Mouse (Mus musculus) regulatory T cell (primary cell): ENCODE measurements at regions not wholly inside any gene's neighbourhood (a gene's known extent, or its start where the extent isn't known, plus 50 kb on each side); places are given as distances from the start of the nearest gene placed in this dataset.
"Not testable (repeated sequence)": the region's sequence is repeated elsewhere in the genome, so short reads cannot be mapped to it uniquely, and the experiment has no call there.

Experiments
- in situ Hi-C: fragments of 300-600 bp; cut with MboI, MseI; formaldehyde crosslinking; loops from one replicate; pipeline ENCODE4 v1.15.1; 2025; ENCODE audit warnings: high pct_unique_total_duplicates

DNA sequence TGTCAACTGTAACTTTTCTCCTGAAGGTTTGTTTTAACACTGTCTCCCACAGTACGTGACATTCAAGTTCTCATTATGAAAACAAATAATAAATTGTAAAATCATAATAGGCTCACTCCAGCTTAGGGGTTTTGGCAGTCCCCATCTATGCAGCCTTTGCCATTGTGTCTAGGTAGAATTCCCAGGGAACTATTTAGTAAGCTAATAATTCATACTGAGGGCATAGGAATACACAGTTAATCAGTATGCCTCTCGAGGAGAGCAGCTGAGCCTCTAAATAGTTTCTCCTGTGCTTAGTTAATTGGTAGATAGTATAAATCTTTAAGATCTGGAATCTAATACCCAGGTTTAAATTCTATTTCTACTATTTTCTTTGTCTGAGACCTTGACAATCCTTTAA is 191.7 kb downstream of the Tprg start:
- in situ Hi-C loops = no loop called here

DNA sequence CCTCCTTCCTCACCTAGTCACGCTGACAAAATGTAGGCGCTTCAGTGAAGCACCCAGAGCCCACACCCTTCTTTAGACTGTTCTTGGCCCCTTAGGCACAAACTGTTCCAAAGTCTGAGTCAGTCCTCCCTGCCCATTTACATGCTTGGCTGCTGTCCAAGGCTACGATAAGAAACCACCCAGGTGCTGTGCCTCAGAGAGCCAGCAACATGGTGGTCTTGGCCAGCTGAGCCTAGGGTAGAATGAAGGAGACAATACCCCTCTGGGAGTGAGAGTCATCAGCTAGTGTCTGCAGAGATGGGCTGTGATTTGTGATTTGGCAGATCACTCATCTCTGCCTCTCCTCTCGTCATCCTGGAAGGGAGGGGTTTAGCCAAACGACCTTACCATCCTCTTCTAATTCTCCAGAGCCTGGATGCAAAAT is 197.2 kb downstream of the Tprg start:
- in situ Hi-C loops = no loop called here

DNA sequence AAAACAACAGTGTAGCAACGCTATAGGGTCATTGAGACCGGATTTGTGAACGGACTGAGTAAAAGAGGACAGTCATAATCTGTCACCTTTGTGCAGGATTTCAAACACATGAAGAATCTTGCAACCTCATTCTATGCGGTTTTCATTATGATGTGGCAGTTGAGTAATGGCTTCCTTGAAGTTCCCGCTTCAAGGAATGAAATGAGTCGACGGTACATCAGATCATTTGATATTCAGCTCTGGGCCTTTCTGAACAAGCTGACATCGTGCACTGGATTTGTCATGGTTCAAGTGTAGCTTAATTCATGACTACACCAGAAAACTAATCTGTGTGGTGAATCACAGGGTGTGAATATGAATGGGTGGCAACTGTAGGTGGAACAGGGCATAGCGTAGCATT is 198.4 kb downstream of the Tprg start:
- in situ Hi-C loops = loop anchor here (5.0 kb wide), 1 partner anchor 88 kb away; no protein-coding TSS in a partner anchor

DNA sequence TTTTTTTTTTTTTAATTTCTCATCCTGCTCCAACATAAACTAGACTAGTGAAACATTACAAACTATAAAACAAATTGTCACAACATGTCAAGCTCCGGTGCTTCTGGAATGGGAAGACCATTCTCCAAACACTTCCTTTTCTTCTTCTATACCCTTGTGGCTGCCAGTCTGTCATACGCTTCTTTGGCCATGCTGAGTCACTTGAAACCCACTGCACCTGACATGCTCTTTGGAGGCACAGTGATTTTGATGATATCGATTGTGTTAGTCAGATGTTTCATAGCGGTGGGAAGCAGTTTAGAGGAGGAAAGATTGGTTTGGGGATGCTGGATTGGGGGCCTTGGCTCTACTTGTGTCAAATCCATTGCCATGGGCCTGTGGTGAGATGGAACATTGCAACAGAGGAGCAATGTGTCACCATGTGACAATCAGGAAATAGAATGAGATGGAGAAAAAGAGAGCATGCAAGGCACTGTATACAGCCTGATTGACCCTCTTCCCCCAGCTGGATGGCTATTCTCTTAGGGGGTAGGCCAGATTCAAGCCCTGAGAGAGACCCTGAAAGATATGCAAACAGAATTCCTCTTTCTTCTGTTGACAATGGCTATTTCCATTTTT is 197.0 kb upstream of the Trp63 start:
- in situ Hi-C loops = loop anchor here (5.0 kb wide), 1 partner anchor 89 kb away; no protein-coding TSS in a partner anchor

DNA sequence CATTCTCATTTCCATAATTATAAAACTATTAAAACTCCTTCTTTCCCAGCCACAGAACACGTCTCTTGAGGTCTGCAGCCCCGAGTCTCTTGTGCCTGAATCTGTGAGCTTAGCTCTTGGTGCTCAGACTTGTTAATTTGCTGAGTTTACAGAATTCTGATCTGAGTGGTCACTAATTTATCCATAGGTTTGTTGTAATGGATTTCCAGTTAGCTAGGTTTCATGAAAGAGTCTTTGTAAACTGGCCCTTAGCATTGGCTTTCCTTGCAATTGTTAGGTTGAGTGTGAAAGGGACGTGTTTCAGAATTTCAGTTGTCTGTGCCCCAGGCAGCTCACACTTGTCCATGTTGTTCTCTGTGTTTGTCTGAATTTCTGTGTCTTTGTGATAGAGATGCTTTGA is 192.7 kb upstream of the Trp63 start:
- in situ Hi-C loops = no loop called here

DNA sequence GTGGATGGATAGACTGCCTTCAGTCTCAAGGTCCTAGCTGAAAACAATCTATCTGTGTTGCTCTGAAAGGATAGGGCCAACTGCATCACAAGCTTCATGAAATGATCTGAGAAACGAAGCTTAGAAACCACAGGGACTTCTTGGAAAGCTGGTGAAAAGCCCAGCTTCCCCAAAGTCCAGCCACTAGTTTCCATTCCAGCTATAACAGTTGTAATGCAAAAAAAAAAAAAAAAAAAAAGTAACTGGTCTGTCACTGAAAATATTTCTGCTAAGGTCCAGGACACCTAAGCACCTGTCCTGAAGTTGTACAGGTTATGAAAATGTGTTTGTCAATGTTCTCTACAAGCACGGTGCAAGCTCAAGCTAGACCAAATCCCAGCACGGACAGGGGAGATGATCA is 189.4 kb upstream of the Trp63 start:
- in situ Hi-C loops = no loop called here

DNA sequence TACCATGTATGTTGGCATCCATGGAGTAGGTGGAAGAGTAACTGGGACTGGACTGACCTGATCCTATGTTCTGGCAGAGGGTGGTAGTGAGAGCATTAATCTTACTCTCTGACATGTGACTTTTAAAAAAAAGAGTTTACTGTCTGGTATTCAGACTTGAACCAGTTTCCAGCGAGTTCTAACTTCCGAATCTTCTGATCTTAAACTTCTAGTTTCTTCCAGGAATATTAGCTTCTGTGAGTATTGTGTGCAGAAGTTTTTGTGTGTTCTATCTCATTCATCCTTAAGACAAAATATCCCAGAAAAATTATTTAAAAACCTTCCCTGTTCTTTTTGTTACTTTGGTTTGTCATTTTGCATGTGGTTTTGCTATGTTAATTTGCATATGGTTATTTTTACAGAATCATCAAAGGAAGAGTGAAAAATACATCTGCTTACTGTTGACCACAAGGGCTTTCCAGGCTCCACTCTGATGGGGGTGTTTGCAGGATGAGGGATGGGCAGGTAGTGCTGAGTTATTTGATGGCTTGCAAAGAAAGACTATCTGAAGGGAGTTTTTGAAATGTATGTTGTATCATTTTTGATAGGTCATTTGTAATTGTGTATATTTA is 187.9 kb upstream of the Trp63 start:
- in situ Hi-C loops = no loop called here

DNA sequence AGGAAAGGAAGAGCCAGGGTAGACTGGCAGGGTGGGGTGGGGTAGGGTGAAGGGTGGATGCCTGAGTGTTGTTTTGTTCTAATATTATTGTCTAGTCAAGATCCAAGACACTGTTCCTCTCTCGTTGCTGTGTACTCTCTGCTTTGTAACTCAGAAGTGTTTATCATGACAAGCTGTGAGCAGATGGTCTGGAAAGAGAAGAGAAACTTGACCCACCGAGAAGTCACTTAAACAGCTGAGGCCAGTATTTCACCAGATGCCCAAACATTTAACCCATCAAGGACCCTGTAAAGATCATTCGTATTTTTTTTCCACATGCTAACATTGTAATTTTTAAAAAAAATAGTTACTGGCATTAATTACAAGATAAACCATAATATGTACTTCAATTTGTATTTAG is 178.7 kb upstream of the Trp63 start:
- in situ Hi-C loops = no loop called here

DNA sequence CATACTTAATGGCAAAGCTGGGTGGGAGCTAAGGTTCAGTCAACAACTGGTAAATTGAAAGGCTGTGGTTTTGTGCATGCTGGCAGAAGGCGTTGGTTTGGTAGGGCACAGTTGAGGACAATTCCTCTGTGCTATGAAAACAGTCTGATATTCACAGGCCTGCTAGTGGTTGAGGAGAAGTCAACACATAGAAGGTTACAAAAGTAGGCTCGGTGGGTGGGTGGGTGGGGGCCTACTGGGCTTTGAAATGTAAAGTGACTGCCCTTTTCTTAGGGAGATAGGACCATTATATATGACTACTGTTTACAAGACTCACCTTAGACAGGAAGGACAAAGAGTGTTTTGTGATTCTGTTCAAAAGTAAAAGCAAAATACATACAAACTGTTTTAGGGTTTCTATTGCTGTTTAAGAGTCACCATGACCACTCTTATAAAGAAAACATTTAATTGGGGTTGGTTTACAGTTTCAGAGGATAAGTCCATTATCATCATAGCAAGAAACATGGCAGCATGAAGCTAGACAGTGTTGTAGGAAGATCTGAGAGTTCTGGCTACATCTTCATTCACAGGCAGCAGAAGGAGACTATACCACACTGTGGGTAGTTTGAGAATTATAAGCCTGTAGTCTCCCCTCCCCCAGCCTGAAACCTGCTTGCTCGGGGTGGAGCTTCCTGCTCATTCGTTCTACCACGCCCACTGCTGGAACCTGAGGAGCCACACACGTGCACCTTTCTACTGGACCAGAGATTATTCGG is 166.3 kb upstream of the Trp63 start:
- in situ Hi-C loops = no loop called here

DNA sequence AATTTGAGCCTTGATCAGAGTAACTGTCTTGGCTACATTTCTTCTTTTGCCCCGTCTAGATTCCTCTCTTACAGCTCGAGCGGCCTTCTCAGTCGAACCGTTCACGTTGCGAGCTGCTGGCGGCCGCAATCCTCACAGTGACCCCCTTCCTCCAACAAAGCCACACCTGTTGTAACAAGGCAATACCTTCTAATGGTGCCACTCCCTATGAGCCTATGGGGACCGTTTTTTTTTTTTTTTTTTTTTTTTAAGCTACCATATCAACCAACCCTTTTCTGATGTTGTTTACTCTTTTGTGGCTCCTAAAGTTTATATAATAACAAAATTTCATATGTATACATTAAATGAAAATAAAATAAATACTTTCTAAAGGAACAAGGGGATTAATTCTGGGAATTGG is 160.4 kb upstream of the Trp63 start:
- in situ Hi-C loops = not testable (repeated sequence)

DNA sequence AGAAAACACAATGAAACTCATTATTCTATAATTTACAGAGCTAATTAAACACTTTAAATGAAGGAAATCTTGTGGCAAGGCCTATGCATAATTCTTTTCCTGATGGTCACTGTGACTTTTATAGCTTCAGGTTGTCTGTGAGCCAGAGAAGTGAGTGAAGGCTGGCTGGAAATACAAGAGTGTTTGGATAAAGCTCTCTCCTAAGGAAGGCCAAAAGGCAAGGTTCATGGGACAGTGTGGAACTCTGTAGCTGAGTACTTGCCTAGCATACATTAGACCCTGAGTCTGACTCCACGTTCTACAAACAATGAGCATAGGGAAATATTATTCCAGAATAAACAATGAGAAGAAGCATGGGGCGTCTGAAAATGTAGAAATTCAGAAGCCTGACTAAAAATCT is 159.9 kb upstream of the Trp63 start:
- in situ Hi-C loops = no loop called here

DNA sequence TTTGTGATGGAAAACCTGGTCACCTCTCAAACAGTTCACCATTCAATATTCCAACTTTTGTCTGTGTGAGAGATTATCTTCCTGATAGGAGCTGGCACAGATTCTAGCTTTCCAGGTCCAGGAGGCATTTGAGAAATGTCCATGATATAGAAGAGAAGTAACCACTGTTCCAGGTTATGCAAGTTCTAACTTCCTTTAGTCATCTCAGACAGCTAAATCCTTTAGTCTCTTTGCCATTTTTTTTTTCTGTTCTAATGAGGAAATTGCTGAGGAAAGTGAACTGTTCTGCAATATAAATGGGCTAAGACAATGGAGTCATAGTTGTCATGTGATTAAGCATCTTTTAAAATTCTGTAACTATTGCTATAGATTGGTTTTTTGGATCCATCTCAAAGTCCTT is 155.7 kb upstream of the Trp63 start:
- in situ Hi-C loops = no loop called here

DNA sequence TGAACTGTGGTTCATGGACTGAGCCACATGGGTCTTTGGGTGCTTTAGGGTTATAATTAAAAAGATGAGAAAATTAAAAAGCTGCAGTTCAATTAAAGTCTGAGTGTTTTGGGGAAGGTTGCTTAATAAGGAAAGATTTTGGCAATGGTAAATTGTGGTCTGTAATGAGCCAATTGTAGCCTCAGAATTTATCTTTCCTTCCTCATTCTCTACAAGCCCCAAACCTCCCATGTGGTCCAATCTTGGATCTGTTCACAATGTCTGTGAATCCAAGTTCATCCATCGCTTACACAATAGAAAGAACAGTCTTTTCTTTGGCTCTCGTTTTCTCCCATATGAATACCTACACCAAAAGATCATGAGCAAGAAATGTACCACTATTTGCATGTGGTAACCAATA is 155.2 kb upstream of the Trp63 start:
- in situ Hi-C loops = no loop called here

DNA sequence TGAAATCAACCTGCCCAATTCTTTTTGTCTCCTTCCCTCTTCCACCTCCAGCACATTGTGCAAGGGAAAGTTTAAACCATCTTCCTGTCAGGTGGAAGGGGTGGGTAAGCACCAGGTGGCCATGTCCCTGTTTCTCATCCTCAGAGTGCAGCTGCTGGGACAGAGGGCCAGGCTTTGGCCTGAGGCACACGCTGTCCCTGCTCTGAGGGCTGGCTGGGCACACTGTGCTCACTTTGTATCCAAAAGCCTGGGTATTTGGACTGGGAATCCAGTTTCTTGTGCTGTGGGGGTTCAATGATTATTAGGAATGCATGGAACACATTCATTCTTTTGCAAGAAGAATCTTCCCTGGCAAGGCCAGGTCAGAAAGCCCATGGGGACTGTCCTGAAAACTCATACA is 153.9 kb upstream of the Trp63 start:
- in situ Hi-C loops = no loop called here

DNA sequence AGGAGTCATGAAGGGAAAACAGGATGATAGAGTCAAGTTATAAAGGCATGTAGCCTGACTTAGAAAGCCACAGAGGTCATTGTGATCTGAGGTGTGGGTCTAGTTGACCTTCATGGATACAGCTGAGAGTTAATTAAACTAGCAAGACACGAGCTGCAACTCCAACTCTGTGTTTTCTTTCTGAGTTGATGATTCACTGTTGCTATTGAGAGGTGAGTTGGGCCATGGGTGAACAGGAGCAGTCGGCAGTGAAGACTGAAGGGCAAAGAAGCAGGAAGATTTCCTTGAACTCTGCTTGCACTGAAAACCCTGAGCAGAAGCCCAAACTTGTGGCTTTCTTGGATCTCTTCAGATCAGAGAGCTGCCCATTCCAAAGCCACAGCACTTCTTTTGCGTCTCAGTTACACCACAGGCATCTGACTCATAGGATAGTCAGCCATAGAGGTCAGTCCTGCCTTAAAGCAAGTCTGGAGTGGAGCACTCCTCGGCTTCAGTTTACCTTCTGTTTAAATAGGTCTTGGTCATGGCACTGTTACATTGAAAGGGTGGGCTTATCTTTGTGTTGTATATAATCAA is 151.7 kb upstream of the Trp63 start:
- in situ Hi-C loops = no loop called here

DNA sequence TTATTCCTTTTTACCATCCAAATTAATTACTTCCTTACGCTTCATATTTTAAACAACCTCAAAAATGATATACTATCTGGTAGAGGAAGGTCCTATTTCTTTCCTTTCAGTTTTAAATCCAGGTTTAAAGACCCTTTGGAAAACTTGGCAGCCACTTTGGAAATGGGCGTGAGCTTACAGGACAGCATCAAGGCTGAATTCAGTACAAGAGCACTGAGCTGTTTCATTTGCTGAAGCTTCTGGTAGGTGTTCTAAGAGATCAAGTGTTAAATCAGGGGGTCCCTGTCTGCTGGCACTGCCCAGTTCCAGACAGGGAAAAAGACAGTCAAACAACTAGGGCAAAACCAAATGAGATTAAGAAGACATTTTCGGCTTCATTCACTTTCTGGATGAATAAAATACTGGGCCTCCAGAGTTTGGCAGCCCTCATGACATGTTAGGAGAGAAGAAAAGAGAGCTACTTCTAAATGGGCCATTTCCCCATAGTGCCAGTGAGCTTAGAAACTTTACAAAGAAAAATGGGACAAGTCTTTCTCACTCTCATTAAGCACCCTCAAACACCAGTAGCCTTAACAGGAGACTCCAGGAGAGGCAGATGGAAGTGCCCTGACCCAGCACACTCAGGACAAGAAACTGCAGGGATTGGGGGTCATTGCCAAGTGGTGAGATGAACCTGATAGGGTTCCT is 150.9 kb upstream of the Trp63 start:
- in situ Hi-C loops = no loop called here

DNA sequence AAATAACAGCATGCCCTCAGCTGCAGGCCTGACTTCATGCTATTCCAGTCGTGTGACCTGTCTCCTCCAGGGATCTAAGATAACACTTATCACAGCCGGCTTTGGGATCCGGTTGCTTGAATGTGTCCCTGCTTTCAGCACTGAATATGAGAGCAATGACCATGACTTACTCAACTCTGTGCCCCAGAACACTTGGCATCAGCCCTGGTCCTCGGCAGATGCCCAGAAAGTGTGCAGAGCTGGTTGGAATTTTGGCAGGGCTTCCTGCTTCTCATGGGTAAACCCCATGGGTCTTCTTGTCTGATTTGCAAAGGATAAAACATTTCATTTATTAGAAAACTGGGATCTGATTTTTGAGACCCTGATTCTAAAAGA is 150.4 kb upstream of the Trp63 start:
- in situ Hi-C loops = no loop called here

DNA sequence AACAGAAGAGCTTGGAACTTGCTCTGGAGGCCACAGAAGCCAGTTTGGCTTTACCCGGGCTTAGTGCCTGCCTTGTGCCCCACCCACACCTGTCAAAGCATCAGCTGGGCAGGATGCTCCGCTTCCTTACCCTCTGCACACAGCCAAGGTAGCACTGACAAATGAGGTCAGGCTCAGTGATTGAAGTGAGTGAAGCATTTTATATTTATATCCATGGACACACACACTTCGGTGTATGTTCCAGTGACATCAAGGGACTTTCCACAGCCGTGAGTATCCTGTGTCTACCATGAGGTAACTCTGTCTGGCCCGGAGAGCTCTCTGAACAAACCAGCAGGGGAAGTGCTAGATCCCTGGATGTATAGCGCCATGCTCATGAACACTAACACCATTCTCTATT is 147.0 kb upstream of the Trp63 start:
- in situ Hi-C loops = no loop called here

DNA sequence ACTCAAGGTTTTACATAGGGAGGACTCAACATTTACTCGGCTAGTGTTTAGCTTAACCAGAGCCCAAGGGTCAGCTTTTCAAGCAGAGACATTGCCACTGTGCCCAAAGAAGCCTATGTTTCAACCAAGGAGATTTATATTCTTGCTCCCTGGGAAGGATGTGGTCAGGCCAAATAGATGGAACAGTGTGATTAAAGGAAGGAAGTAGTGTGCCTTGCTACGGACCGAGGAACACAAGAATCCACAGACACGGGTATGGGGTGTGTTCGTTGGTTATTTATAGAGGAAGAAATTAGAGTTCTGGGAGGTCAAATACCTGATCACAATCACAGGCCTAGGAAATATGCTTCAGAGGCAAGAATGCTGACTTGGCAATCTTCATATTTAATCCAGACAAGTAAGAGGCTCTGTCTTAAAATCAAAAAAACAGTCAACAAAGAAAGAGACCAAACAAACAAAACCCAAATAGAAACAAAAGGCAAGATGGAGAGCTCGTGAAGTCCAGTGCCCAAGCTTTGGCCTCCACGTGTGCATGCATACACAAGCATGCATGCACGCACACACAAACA is 133.9 kb upstream of the Trp63 start:
- in situ Hi-C loops = no loop called here

DNA sequence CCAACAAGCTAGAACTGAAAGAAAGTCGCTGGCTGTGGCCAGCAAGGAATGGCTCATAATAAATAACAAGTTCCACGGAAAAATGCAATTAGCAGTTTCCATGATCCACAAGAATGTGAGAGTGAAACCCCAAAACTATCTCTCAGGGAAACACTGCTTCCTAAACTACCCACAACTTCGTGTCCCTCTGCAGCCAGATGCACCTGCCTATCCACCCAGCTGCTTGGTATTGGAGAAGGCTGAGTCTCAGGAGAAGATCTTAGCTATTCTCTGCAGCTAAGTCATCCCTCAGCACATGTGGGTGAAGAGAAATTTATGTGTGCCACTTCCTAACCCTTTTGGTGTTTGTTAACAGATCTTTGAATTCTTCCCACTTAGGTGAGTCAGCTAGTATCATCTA is 126.4 kb upstream of the Trp63 start:
- in situ Hi-C loops = no loop called here

DNA sequence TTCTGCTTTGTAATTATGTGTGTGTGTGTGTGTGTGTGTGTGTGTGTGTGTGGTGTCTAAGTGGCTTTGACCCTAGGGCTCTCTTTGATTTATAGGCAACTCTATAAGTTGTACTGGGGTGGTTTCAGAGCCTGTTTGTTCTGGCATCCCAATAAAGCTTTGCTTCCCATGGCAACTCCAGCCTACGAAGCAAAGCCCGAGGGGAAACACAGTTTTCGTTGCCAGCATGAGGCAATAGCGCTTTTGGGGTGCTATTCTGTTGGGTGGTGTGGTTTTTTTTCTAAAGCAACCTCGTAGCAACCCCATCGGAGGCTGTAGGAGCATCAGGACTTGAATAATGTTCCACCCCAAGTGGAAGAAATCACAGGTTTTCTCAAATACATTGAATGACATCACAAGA is 103.3 kb upstream of the Trp63 start:
- in situ Hi-C loops = loop anchor here (10.0 kb wide), 1 partner anchor 1375 kb away; no protein-coding TSS in a partner anchor
